Mouse (Mus musculus) kidney, embryonic 15.5 days (tissue): ENCODE results near the gene Cass4. TPM values are rescaled to one million over a fixed set of nuclear protein-coding genes. Genes with fewer than 3 reads are reported as not detected.

Experiments used
- ATAC-seq: fragments of 200-750 bp; cut with Nextera tagmentation; replicated peaks from 2 replicates; pipeline ENCODE4 v1.8.0; 2017; ENCODE audit warnings: moderate TSS enrichment; ENCODE audit not compliant: low FRiP score
- H3K27ac ChIP-seq: fragments of 300-500 bp; sonication (generic); 2 replicates; pipeline ENCODE4 v1.5.1; 2015; ENCODE audit warnings: mild to moderate bottlenecking, inconsistent platforms
- H3K27me3 ChIP-seq: fragments of 300-500 bp; sonication (generic); 2 replicates; pipeline ENCODE4 v1.6.1; 2015; ENCODE audit warnings: inconsistent platforms
- H3K36me3 ChIP-seq: fragments of 300-500 bp; sonication (generic); 2 replicates; pipeline ENCODE4 v1.6.1; 2015; ENCODE audit warnings: inconsistent platforms
- H3K4me1 ChIP-seq: fragments of 300-500 bp; sonication (generic); 2 replicates; pipeline ENCODE4 v1.6.1; 2015; ENCODE audit warnings: inconsistent platforms
- H3K4me2 ChIP-seq: fragments of 300-500 bp; sonication (generic); 2 replicates; pipeline ENCODE4 v1.6.1; 2015; ENCODE audit warnings: moderate library complexity, mild to moderate bottlenecking, inconsistent platforms
- H3K4me3 ChIP-seq: fragments of 300-500 bp; sonication (generic); replicated peaks from 2 replicates; pipeline ENCODE4 v1.5.1; 2015; ENCODE audit warnings: mild to moderate bottlenecking, inconsistent platforms
- H3K9ac ChIP-seq: fragments of 300-500 bp; sonication (generic); 2 replicates; pipeline ENCODE4 v1.6.1; 2015; ENCODE audit warnings: mild to moderate bottlenecking, inconsistent platforms
- H3K9me3 ChIP-seq: fragments of 300-500 bp; sonication (generic); replicated peaks from 2 replicates; pipeline ENCODE4 v1.6.1; 2016; ENCODE audit warnings: inconsistent platforms
- WGBS: fragments of 180-500 bp; shearing (Covaris S2); methylation state at CpG from one replicate; pipeline ENCODE4 v1.1.7; 2015; ENCODE audit warnings: mixed read lengths; 5-methylcytosine and 5-hydroxymethylcytosine counted together
- polyA plus RNA-seq: library from polyadenylated mRNA; unstranded; fragments of >200 nt; fragmentation: Nextera tagmentation; extraction: Ambion mirVana; gene quantifications from 2 replicates; pipeline ENCODE4 v1.2.1, GENCODE M21; 2015

Cass4 gene
- polyA plus RNA-seq, 1 experiment from 2014 or later = 0.29 TPM

DNA sequence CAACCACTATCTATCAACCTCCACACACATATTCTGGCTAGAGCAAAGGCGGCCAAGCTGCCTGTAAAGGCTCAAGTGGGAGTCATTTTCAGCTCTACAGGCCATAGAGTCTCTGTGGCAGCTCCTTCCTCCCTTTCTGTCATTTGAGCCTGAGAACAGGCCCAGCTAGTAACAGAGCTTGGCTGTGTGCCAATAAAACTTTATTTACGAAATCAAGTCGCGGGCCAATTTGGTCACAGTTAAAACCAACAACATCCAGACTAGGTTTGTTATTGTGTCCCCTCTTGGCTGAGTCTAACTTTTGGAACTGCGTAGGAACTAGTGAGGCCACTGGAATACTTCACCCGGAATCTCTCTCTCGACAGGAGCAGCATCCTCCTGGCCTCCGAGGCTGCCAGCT is 80.0 kb downstream of the Cass4 start:
- no peak for ATAC-seq
- Histone ChIP-seq H3K9ac (no peak overlapping the region), H3K36me3 (peaks cover 15% of the 10 kb centered on the region), H3K4me2 (no peak overlapping the region), H3K27ac (0 out of 2 replicates have a peak overlapping the region, but pooled peaks have one; percentile 7), H3K9me3 (no peaks in the 10 kb centered on the region), H3K4me3 (no peak overlapping the region), H3K27me3 (0 out of 2 replicates have a peak, but pooled peaks cover 3% of the 10 kb centered on the region), H3K4me1 (peaks cover 20% of the 10 kb centered on the region)
- WGBS = 32% methylated on average over 8 of the region's 8 CpGs

DNA sequence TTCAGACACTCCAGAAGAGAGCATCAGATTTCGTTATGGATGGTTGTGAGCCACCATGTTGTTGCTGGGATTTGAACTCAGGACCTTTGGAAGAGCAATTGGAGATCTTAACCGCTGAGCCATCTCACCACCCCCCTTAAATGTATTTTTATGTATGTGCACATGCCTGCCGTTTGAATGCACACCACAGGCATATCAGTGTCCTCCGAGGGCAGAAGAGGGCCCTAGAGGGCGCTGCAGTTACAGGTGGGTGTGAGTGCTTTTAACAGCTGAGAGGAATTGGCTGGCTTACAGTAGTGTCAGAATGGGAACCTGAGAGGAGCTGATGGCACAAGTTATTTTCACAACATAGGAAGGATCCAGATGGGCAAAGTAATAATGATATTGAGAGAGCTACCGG is 81.4 kb downstream of the Cass4 start:
- ATAC-seq = no peak
- Histone ChIP-seq H3K4me1 (peaks cover 20% of the 10 kb centered on the region), H3K4me2 (no peak overlapping the region), H3K27me3 (0 out of 2 replicates have a peak, but pooled peaks cover 3% of the 10 kb centered on the region), H3K9ac (no peak overlapping the region), H3K36me3 (peaks cover 1% of the 10 kb centered on the region; the same call in 1 of the 2 replicates), H3K9me3 (no peaks in the 10 kb centered on the region), H3K4me3 (no peak overlapping the region), H3K27ac (no peak overlapping the region)
- WGBS = 34% methylated on average over 6 of the region's 6 CpGs

DNA sequence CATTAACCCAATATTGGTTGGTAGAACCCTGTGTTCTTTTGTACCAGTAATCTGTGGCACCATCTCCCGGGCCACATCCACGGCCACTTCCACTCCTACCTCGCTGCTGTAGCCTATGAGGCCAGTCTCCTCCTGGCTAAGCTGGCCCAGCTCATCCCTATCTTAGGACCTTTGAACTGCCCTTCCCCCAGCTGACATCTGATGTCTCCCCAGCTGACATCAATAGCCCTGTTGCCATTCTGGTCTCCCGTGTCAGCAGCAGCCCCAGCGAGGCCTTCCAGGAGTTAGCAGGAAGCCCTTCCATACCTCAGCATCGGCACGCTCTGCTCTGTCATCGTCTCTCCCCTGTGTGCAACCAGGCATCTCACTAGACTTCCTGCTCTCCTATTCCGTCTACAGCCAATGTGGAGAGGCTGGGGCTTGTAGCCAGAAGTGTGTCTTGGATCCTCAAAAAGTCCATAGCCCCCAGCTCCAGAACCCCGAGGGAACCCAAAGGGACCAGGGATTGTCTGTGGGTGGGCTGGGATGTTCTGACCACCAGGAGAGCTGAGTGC is 83.2 kb downstream of the Cass4 start:
- Histone ChIP-seq H3K4me2 (no peak overlapping the region), H3K4me1 (peaks cover 20% of the 10 kb centered on the region), H3K36me3 (no peaks in the 10 kb centered on the region), H3K27me3 (0 out of 2 replicates have a peak, but pooled peaks cover 3% of the 10 kb centered on the region), H3K4me3 (no peak overlapping the region), H3K9me3 (no peaks in the 10 kb centered on the region), H3K9ac (no peak overlapping the region), H3K27ac (no peak overlapping the region)
- ATAC-seq = peak; percentile 54; the same call in 1 of the 2 replicates
- WGBS = 19% methylated on average over 10 of the region's 10 CpGs

DNA sequence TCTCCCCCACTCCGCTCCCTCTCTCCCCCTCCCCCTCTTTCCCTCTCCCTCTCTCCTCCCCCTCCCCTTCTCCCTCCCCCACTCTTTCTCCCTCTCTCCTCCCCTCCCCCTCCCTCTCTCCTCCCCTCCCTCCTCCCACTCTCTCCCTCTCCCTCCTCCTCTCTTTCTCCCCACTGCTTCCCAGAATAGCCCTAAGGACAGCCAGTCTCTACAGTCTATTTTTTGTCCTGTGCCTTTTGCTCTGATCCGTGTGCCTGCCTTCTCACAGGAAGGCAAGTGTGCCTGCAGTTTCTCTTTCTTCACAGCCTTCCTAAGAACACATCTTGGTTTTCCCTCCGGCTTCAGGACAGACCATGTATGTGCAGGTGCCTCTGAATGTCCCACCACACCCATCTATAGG is 83.8 kb downstream of the Cass4 start:
- Histone ChIP-seq H3K4me3 (no peak overlapping the region), H3K9ac (no peak overlapping the region), H3K9me3 (no peaks in the 10 kb centered on the region), H3K36me3 (no peaks in the 10 kb centered on the region), H3K27ac (no peak overlapping the region), H3K4me2 (no peak overlapping the region), H3K27me3 (0 out of 2 replicates have a peak, but pooled peaks cover 3% of the 10 kb centered on the region), H3K4me1 (peaks cover 20% of the 10 kb centered on the region)
- no peak for ATAC-seq
- 33% methylated on average over 3 of the region's 3 CpGs for WGBS

DNA sequence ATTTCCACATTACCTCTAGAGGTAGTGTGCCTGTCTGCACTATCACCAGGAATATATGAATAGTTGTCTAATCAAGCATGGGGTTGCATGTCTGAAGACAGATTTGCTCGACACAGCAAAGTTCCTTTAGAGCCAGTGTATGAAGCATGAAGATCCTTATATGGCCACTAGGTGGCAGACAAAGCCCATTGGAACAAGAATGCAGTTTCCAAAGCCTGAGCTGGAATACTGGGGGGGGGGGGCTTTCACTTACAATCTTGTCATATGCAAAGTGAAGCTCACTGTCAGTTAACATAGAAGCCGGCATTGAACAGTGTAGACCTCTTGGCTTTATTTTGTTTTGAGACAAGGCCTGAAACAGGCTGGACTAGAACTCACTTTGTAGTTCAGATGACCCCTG is 84.3 kb downstream of the Cass4 start:
- H3K27ac ChIP-seq = no peak overlapping the region
- 6% methylated on average over 2 of the region's 2 CpGs for WGBS
- H3K9me3 ChIP-seq = no peaks in the 10 kb centered on the region
- no peak overlapping the region for H3K4me2 ChIP-seq
- peaks cover 20% of the 10 kb centered on the region for H3K4me1 ChIP-seq
- 0 out of 2 replicates have a peak, but pooled peaks cover 3% of the 10 kb centered on the region for H3K27me3 ChIP-seq
- no peaks in the 10 kb centered on the region for H3K36me3 ChIP-seq
- ATAC-seq = no peak
- no peak overlapping the region for H3K9ac ChIP-seq
- no peak overlapping the region for H3K4me3 ChIP-seq

DNA sequence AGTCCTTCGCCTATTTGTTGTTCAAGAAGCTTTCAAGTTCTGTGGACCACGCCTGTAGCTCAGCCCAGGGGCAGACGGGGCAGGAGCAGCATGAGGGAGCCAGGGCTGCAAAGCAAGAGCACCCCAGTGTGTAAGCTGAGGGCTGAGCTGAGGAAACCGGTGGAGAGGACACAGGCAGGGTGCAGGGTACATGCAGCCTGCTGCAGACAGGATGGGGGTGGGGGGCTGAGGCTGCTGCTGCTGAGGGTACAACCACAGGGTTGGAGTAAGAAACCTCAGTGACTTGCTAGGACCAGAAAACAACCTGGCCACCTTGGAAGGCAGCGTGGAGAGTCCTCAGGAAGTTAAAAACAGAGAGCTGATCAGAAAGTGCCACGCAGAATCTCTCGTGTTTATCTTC is 86.7 kb downstream of the Cass4 start:
- Histone ChIP-seq H3K4me1 (peaks cover 16% of the 10 kb centered on the region), H3K4me2 (no peak overlapping the region), H3K9me3 (no peaks in the 10 kb centered on the region), H3K27me3 (0 out of 2 replicates have a peak, but pooled peaks cover 3% of the 10 kb centered on the region), H3K4me3 (no peak overlapping the region), H3K9ac (no peak overlapping the region), H3K36me3 (no peaks in the 10 kb centered on the region), H3K27ac (no peak overlapping the region)
- WGBS = 75% methylated on average over 7 of the region's 7 CpGs
- ATAC-seq = no peak

DNA sequence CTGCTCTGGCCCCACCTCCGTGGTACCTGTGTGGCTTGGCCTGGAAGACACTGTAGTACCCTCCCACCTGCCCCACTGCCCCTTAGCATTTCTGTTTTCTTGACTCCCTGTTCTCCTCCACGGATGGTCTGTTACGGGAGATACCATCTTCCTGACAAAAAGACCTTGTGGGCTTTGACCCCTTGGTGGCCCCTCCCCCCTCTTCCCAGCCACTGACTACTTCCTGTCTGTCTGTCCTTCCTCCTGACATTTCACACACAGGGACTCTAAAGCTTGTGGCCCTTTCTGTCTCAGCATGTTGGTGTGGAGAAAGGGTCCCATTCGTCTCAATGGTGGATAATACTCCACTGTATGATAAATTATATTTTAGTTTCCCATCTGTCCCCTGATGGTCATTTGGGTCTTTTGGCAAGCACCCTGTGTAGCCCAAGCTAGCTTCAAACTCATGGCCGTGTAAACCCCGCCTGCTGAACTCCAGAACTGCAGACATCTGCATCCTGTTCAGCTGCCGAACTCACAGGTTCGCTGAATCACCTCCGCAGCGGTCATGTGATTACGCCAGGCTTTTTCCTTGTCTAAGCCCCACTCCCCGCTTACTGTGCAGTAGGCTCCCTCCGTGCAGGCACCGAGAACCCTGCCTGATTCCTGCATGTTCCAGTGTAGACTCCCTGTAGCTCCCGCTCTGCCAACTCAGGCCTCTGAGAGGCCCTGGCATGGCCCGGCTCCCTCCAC is 88.2 kb downstream of the Cass4 start:
- H3K9ac ChIP-seq = no peak overlapping the region
- ATAC-seq = no peak
- H3K4me1 ChIP-seq = peaks cover 13% of the 10 kb centered on the region
- no peak overlapping the region for H3K4me3 ChIP-seq
- WGBS = 76% methylated on average over 16 of the region's 16 CpGs
- no peaks in the 10 kb centered on the region for H3K27me3 ChIP-seq
- no peak overlapping the region for H3K4me2 ChIP-seq
- no peak overlapping the region for H3K27ac ChIP-seq
- no peaks in the 10 kb centered on the region for H3K9me3 ChIP-seq
- H3K36me3 ChIP-seq = no peaks in the 10 kb centered on the region

Other genes with a start within 250 kb of the Cass4 start
- not detected in 2 replicates for gene Mc3r, start 145.3 kb upstream of the Cass4 start, polyA plus RNA-seq
- 10.4 and 11.9 TPM in 2 replicates for gene Fam210b, start 48.2 kb upstream of the Cass4 start, polyA plus RNA-seq
- 112 TPM in 2 replicates for gene Aurka, start 23.3 kb upstream of the Cass4 start, polyA plus RNA-seq
- 40.3 and 42.7 TPM in 2 replicates for gene Cstf1, start 23.1 kb upstream of the Cass4 start, polyA plus RNA-seq
- gene Rtf2, start 46.8 kb downstream of the Cass4 start, polyA plus RNA-seq = 68.9 and 74.8 TPM in 2 replicates
- gene Gcnt7, start 64.8 kb downstream of the Cass4 start, polyA plus RNA-seq = 1.6 and 2.0 TPM in 2 replicates
- gene Fam209, start 78.7 kb downstream of the Cass4 start, polyA plus RNA-seq = not detected in 2 replicates
- 0.57 and 0.62 TPM in 2 replicates for gene Tfap2c, start 155.8 kb downstream of the Cass4 start, polyA plus RNA-seq